Mouse (Mus musculus): Measurements from ENCODE around the gene Sohlh2. TPM values are rescaled to one million over a fixed set of nuclear protein-coding genes. Genes with fewer than 3 reads are reported as not detected.
A peak's percentile ranks its signal among the peaks of the same experiment; 100 is the strongest.

The Sohlh2 gene
- total and polyA plus RNA-seq, 3 experiments: not detected

- Histone ChIP-seq H3K9ac (ENCODE audit: insufficient read depth, low read depth) (no peak overlapping the region), H3K27me3 (replicated peaks) (no peaks in the 10 kb centered on the region), H3K79me2 (replicated peaks; ENCODE audit: control insufficient read depth, extremely low read depth, insufficient read depth, poor library complexity, severe bottlenecking) (no peaks in the 10 kb centered on the region), H3K27ac (ENCODE audit: insufficient read depth, low read depth) (no peak overlapping the region), H3K36me3 (replicated peaks in 1 of 2; ENCODE audit: control insufficient read depth in 1 of 2, insufficient read depth in 1 of 2, low read length in 1 of 2) (no peaks in the 10 kb centered on the region), H3K4me2 (ENCODE audit: insufficient read depth, low read depth, poor library complexity, severe bottlenecking) (peak overlapping the region; percentile 32; the same call in 1 of the 2 replicates), H3K4me1 (ENCODE audit: control insufficient read depth in 1 of 2, insufficient read depth in 2 of 2) (peaks cover 3 to 6% of the 10 kb centered on the region in 2 experiments; a peak in 3 of 4 replicates), H3K4me3 (replicated peaks in 1 of 3; ENCODE audit: low read depth in 2 of 3, low read length in 2 of 3, poor library complexity in 1 of 3) (no peak overlapping the region), H3K9me3 (replicated peaks; ENCODE audit: low read length) (no peaks in the 10 kb centered on the region)
- TF ChIP-seq SMC3 (IDR thresholded peaks at IDR 0.05; ENCODE audit: low read depth, low read length) (peak; percentile 42), NELFE (IDR thresholded peaks at IDR 0.05; ENCODE audit: low read depth, low read length) (no peak), RAD21 (IDR thresholded peaks at IDR 0.05; ENCODE audit: low read depth, low read length) (peak; percentile 10), ELF1 (IDR thresholded peaks at IDR 0.05; ENCODE audit: low read depth, low read length) (no peak), CTCF (conservative IDR thresholded peaks at IDR 0.05 in 1 of 2, IDR thresholded peaks at IDR 0.05 in 1 of 2; ENCODE audit: low read depth in 2 of 2, low read length in 2 of 2) (peak; percentile 13 to 59; a peak in 2 of 4 replicates)
- in situ Hi-C loops (cut with MboI; ENCODE audit: low pct_ligation_motif_present, low pct_unique_long_range_greater_than_20kb, low sequenced_read_pairs): loop anchor here (25.0 kb wide), 1 partner anchor 184 kb away; no protein-coding TSS in a partner anchor
- dilution Hi-C loops (cut with MboI; ENCODE audit: extremely low pct_ligation_motif_present, extremely low pct_unique_long_range_greater_than_20kb, low sequenced_read_pairs): no loop called here
- DNase-seq (ENCODE audit: extremely low read depth): peak; percentile 45
Measured at GRCm38 (mm10) chr3:55152673-55153334, 29.0 kb upstream of the Sohlh2 start.

GRCm38 (mm10) chr3:55154163-55154562, 27.7 kb upstream of the Sohlh2 start:
- Histone ChIP-seq H3K4me2 (ENCODE audit: insufficient read depth, low read depth, poor library complexity, severe bottlenecking) (peak overlapping the region; percentile 29; the same call in 1 of the 2 replicates), H3K27me3 (replicated peaks) (no peaks in the 10 kb centered on the region), H3K9me3 (replicated peaks; ENCODE audit: low read length) (no peaks in the 10 kb centered on the region), H3K9ac (ENCODE audit: insufficient read depth, low read depth) (no peak overlapping the region), H3K4me3 (replicated peaks in 1 of 3; ENCODE audit: low read depth in 2 of 3, low read length in 2 of 3, poor library complexity in 1 of 3) (peak overlapping the region in 1 of 3 experiments; percentile 18), H3K79me2 (replicated peaks; ENCODE audit: control insufficient read depth, extremely low read depth, insufficient read depth, poor library complexity, severe bottlenecking) (no peaks in the 10 kb centered on the region), H3K36me3 (replicated peaks in 1 of 2; ENCODE audit: control insufficient read depth in 1 of 2, insufficient read depth in 1 of 2, low read length in 1 of 2) (no peaks in the 10 kb centered on the region), H3K4me1 (ENCODE audit: control insufficient read depth in 1 of 2, insufficient read depth in 2 of 2) (peaks cover 3 to 4% of the 10 kb centered on the region in 2 experiments; a peak in 3 of 4 replicates), H3K27ac (ENCODE audit: insufficient read depth, low read depth) (no peak overlapping the region)
- TF ChIP-seq EP300 (IDR thresholded peaks at IDR 0.05; ENCODE audit: low read length): 0 out of 2 replicates have a peak, but pooled peaks have one; percentile 14
- TF ChIP-seq MYC (IDR thresholded peaks at IDR 0.05; ENCODE audit: low read depth, low read length): no peak
- dilution Hi-C loops (cut with MboI; ENCODE audit: extremely low pct_ligation_motif_present, extremely low pct_unique_long_range_greater_than_20kb, low sequenced_read_pairs) (no loop called here), in situ Hi-C loops (cut with MboI; ENCODE audit: low pct_ligation_motif_present, low pct_unique_long_range_greater_than_20kb, low sequenced_read_pairs) (loop anchor here (25.0 kb wide), 1 partner anchor 183 kb away; no protein-coding TSS in a partner anchor)
- no peak for DNase-seq (ENCODE audit: extremely low read depth)

- TF ChIP-seq MXI1 (IDR thresholded peaks at IDR 0.05; ENCODE audit: low read depth, low read length): no peak
- no peak for TF ChIP-seq USF2 (conservative IDR thresholded peaks at IDR 0.05; ENCODE audit: low read depth, low read length)
- no peak for TF ChIP-seq PAX5 (IDR thresholded peaks at IDR 0.05; ENCODE audit: low read length)
- TF ChIP-seq CHD2 (IDR thresholded peaks at IDR 0.05; ENCODE audit: low read length): no peak
- TF ChIP-seq ZNF384 (IDR thresholded peaks at IDR 0.05; ENCODE audit: low read depth, low read length): no peak
- no peak for TF ChIP-seq TCF12 (IDR thresholded peaks at IDR 0.05; ENCODE audit: low read depth, low read length)
- TF ChIP-seq RCOR1 (conservative IDR thresholded peaks at IDR 0.05; ENCODE audit: low read depth, low read length): no peak
- no peak for TF ChIP-seq HCFC1 (IDR thresholded peaks at IDR 0.05; ENCODE audit: low read depth, low read length)
- no peak for TF ChIP-seq RAD21 (IDR thresholded peaks at IDR 0.05; ENCODE audit: low read depth, low read length)
- TF ChIP-seq KAT2A (IDR thresholded peaks at IDR 0.05; ENCODE audit: insufficient replicate concordance, low read length): no peak
- no peak for TF ChIP-seq MEF2A (IDR thresholded peaks at IDR 0.05; ENCODE audit: borderline replicate concordance, low read depth, low read length)
- TF ChIP-seq CTCF (conservative IDR thresholded peaks at IDR 0.05 in 1 of 2, IDR thresholded peaks at IDR 0.05 in 1 of 2; ENCODE audit: low read depth in 2 of 2, low read length in 2 of 2): no peak
- TF ChIP-seq MAX (IDR thresholded peaks at IDR 0.05; ENCODE audit: low read length): no peak
- TF ChIP-seq POLR2A (IDR thresholded peaks at IDR 0.05; ENCODE audit: low read depth, low read length): no peak
- Histone ChIP-seq H3K9ac (ENCODE audit: insufficient read depth, low read depth) (no peak overlapping the region), H3K79me2 (replicated peaks; ENCODE audit: control insufficient read depth, extremely low read depth, insufficient read depth, poor library complexity, severe bottlenecking) (no peaks in the 10 kb centered on the region), H3K27ac (ENCODE audit: insufficient read depth, low read depth) (no peak overlapping the region), H3K9me3 (replicated peaks; ENCODE audit: low read length) (no peaks in the 10 kb centered on the region), H3K4me2 (ENCODE audit: insufficient read depth, low read depth, poor library complexity, severe bottlenecking) (no peak overlapping the region), H3K4me3 (replicated peaks in 1 of 3; ENCODE audit: low read depth in 2 of 3, low read length in 2 of 3, poor library complexity in 1 of 3) (no peak overlapping the region), H3K27me3 (replicated peaks) (no peaks in the 10 kb centered on the region), H3K36me3 (replicated peaks in 1 of 2; ENCODE audit: control insufficient read depth in 1 of 2, insufficient read depth in 1 of 2, low read length in 1 of 2) (no peaks in the 10 kb centered on the region), H3K4me1 (ENCODE audit: control insufficient read depth in 1 of 2, insufficient read depth in 2 of 2) (peaks cover 0 to 4% of the 10 kb centered on the region in 2 experiments; a peak in 2 of 4 replicates)
- dilution Hi-C loops (cut with MboI; ENCODE audit: extremely low pct_ligation_motif_present, extremely low pct_unique_long_range_greater_than_20kb, low sequenced_read_pairs) (no loop called here), in situ Hi-C loops (cut with MboI; ENCODE audit: low pct_ligation_motif_present, low pct_unique_long_range_greater_than_20kb, low sequenced_read_pairs) (loop anchor here (25.0 kb wide), 1 partner anchor 180 kb away; no protein-coding TSS in a partner anchor)
- no peak for DNase-seq (ENCODE audit: extremely low read depth)
Measured at GRCm38 (mm10) chr3:55157413-55157812, 24.4 kb upstream of the Sohlh2 start.

Measured in CH12.LX (cell line).